Mouse (Mus musculus) hindbrain, embryonic 16.5 days (tissue): ENCODE data around the gene Plekhm1. TPM values are rescaled to one million over a fixed set of nuclear protein-coding genes. Genes with fewer than 3 reads are reported as not detected.
"Not testable (repeated sequence)": the region's sequence is repeated elsewhere in the genome, so short reads cannot be mapped to it uniquely, and the experiment has no call there.

Experiments
- ATAC-seq: fragments of 200-750 bp; cut with Nextera tagmentation; 2 replicates; pipeline ENCODE4 v1.8.0; 2017; ENCODE audit warnings: moderate TSS enrichment, moderate library complexity
- H3K27ac ChIP-seq: fragments of 300-500 bp; sonication (generic); 2 replicates; pipeline ENCODE4 v1.5.1; 2014; ENCODE audit warnings: low read depth, mild to moderate bottlenecking, control low read depth, low read length, moderate library complexity
- H3K27me3 ChIP-seq: fragments of 300-500 bp; sonication (generic); replicated peaks from 2 replicates; pipeline ENCODE4 v1.6.1; 2014; ENCODE audit warnings: low read length; ENCODE audit not compliant: control insufficient read depth, insufficient read depth
- H3K36me3 ChIP-seq: fragments of 300-500 bp; sonication (generic); 2 replicates; pipeline ENCODE4 v1.6.1; 2014; ENCODE audit warnings: mild to moderate bottlenecking, low read length, moderate library complexity, mixed read lengths; ENCODE audit not compliant: control insufficient read depth, insufficient read depth
- H3K4me1 ChIP-seq: fragments of 300-500 bp; sonication (generic); 2 replicates; pipeline ENCODE4 v1.6.1; 2014; ENCODE audit warnings: low read depth, low read length; ENCODE audit not compliant: control insufficient read depth, insufficient read depth
- H3K4me2 ChIP-seq: fragments of 300-500 bp; sonication (generic); 2 replicates; pipeline ENCODE4 v1.6.1; 2014; ENCODE audit warnings: mild to moderate bottlenecking, low read length, control low read depth, moderate library complexity
- H3K4me3 ChIP-seq: fragments of 300-500 bp; sonication (generic); 2 replicates; pipeline ENCODE4 v1.5.1; 2014; ENCODE audit warnings: mild to moderate bottlenecking, low read length, control low read depth, moderate library complexity
- H3K9ac ChIP-seq: fragments of 300-500 bp; sonication (generic); 2 replicates; pipeline ENCODE4 v1.6.1; 2014; ENCODE audit warnings: low read depth, mild to moderate bottlenecking, control low read depth, low read length, moderate library complexity
- H3K9me3 ChIP-seq: fragments of 300-500 bp; sonication (generic); 2 replicates; pipeline ENCODE4 v1.6.1; 2014; ENCODE audit warnings: mild to moderate bottlenecking, low read length, moderate library complexity; ENCODE audit not compliant: control insufficient read depth
- whole genome bisulfite sequencing: fragments of 180-500 bp; shearing (Covaris S2); extraction: QIAGEN DNeasy Blood & Tissue Kit; methylation state at CpG from one replicate; pipeline ENCODE4 v1.1.7; 2014; 5-methylcytosine and 5-hydroxymethylcytosine counted together
- polyA plus RNA-seq: library from polyadenylated mRNA; unstranded; fragments of >200 nt; fragmentation: Nextera tagmentation; extraction: Ambion mirVana; gene quantifications from 2 replicates; pipeline ENCODE4 v1.2.1, GENCODE M21; 2015

The Plekhm1 gene
- polyA plus RNA-seq = 7.2 and 9.6 TPM in 2 replicates

DNA sequence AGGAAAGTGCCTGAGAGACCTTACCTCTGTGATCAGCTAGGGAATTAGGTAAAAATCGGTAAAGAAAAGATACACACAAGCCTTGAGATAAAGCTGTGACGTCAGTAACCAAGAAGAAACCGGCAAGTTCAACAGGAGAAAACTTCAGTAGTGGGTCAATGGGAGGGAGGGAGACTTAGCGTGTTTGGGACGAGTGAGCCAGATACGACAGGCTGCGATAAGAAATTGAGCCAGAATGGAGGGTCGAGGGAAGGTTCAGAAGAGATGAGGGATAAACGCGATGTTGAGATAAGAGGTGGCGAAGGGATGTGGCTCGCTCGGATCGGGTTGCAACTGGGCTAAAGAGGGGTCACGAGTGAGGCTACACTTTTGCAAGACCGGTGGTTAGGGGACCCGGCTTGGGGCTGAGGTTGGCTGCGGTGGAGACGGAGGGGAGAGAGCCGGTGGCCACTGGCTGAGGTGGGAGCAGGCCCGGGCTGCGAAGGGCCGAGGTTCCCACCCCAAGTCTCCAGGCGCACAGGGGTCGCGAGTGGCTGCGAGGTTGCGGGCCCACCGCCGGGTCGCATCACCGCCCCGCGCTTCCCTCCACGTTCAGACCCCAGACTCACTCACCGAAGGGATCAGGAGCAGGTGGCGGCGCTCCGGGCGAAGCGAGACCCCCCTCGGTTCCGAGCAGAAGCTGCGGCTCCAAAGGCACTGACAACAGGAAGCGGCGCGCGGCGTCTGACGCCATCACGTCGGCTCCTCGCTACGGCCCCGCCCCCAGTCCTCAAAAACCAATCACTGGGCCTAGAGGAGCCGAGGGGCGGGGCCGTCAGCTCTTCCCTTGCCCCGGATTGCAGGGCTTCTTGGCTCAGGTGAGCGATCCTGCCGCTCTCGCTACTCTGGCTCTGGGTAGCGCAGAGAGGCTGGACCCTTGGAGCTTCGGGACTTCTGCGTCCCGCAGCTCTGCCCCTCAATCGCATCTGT lies at the start of gene Plekhm1:
Gene Plekhm1 (minus strand): TSS at position 707 of the 969 bp plus-strand sequence.
- Histone ChIP-seq H3K4me1 (peaks cover 14% of the 10 kb centered on the region), H3K36me3 (no peaks in the 10 kb centered on the region), H3K27ac (peak within 1 kb of the TSS; percentile 78), H3K4me3 (peak within 1 kb of the TSS; percentile 83), H3K9me3 (no peaks in the 10 kb centered on the region), H3K27me3 (no peaks in the 10 kb centered on the region), H3K9ac (peak within 1 kb of the TSS; percentile 85), H3K4me2 (peak within 1 kb of the TSS; percentile 92)
- under 1% methylated on average over 46 of the region's 67 CpGs for WGBS
- ATAC-seq = peak; percentile 99

DNA sequence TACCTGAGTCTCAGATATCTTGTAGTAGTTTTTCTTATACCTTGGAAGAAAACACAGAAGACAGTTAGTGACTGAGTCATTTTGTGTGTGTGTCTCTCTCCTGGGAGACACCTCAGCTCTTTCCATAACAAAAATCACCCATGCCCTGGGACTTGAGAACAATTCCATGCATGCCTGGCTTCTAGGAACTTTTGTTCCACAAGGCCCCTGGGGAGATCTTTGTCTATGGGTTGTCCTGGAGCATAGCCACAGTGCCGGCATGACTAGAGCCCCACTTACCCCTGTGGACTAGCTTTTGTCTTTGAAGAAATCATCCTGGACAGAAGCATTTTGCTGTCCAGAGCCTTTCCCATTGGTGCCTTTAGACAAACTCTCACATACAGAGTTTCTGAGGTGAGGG lies 38.6 kb upstream of the Plekhm1 start:
- not testable (repeated sequence) for H3K9me3 ChIP-seq, H3K27ac ChIP-seq, H3K4me1 ChIP-seq, H3K4me3 ChIP-seq, H3K9ac ChIP-seq, H3K4me2 ChIP-seq, H3K27me3 ChIP-seq, H3K36me3 ChIP-seq, ATAC-seq
- 42% methylated on average over 1 of the region's 1 CpGs for WGBS

DNA sequence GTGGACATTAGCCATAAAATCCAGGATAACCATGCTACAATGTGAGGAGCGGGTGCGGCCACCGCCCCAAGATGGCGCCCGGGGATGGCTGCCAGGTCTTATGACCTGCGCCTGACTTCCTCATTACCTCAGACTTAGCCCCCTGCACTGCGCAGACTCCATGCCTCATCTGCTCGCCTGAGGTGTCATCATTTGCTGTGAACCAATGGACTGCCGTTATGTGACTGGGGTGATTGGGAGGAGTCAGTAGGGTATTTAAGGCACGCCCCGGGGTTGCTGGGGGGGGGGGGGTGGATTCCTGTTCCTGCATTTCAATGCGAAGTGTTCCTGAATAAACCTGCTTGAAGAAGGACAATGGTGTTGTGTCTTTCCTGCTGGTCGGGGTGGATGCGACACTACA lies 37.2 kb upstream of the Plekhm1 start:
- H3K9ac ChIP-seq, H3K4me3 ChIP-seq, ATAC-seq, H3K4me2 ChIP-seq, H3K27ac ChIP-seq, H3K36me3 ChIP-seq, H3K9me3 ChIP-seq, H3K4me1 ChIP-seq, H3K27me3 ChIP-seq: not testable (repeated sequence)
- WGBS = 90% methylated on average over 14 of the region's 14 CpGs

DNA sequence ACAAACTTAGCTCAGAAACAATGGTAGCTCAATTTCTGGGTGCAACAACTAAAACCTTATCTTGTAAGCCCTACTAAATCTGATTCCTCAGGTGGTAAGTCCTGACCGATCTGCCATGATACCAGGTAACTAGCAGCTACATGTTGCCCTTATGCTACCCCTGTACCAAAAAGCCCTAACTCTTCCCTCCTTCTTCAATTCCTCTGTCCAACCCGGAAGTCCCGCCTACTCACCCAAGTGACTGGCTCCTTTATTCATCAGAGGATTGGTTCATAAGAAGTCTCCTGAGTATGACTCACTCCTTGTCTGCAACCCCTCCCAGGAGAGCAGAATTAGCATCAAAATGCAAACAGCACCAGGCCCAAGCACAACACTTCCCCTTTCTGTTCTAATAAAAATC lies 31.2 kb upstream of the Plekhm1 start:
- H3K4me3 ChIP-seq = no peak overlapping the region
- WGBS = 93% methylated on average over 3 of the region's 3 CpGs

DNA sequence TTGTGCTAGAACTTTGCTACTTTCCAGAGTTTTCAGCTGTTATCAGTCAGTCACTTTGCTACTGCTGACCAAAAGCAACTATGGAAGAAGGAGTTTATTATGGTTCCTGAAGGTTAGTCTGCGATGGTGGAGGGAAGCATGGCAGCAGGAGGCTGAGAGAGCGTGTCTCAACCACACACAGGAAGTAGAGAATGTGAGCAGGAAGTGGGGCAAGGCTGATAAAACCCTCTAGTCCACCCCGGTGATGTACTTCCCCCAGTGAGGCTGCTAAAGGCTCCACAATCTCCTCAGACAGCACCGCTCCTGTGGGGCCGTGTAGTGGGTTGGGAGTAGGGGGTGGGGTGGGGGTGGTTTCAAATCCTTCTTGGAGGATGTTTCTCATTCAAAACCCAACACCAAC lies 23.8 kb upstream of the Plekhm1 start:
- Histone ChIP-seq H3K4me1 (no peaks in the 10 kb centered on the region), H3K27ac (no peak overlapping the region), H3K4me2 (no peak overlapping the region), H3K4me3 (no peak overlapping the region), H3K9me3 (no peaks in the 10 kb centered on the region), H3K9ac (no peak overlapping the region), H3K27me3 (no peaks in the 10 kb centered on the region), H3K36me3 (no peaks in the 10 kb centered on the region)
- 96% methylated on average over 5 of the region's 5 CpGs for WGBS
- ATAC-seq = no peak

More for the DNA sequence above, 31.2 kb upstream of the Plekhm1 start:
- no peaks in the 10 kb centered on the region for H3K4me1 ChIP-seq
- no peak overlapping the region for H3K4me2 ChIP-seq
- no peaks in the 10 kb centered on the region for H3K36me3 ChIP-seq
- H3K27me3 ChIP-seq = no peaks in the 10 kb centered on the region
- no peak for ATAC-seq
- no peaks in the 10 kb centered on the region for H3K9me3 ChIP-seq
- H3K9ac ChIP-seq = no peak overlapping the region
- no peak overlapping the region for H3K27ac ChIP-seq

DNA sequence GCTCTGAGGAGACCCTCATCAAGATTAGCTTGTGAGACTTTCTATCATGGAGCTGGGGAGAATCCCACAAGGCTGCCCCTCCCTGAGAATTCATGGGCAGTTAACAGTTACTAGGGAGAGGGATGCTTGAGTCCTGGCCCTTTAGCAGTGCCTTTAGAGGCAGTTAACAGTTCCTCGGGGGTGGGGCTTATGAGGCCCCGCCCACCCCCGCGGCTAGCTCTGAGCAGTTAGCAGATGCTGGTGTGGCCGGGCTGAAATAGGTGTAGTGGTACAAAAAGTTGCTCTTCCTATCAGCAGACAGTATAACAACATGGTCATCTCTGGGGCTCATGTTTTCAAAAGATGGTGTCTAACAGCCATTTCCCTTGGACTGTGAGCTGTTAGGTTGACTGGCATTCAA lies 12.5 kb upstream of the Plekhm1 start:
- no peaks in the 10 kb centered on the region for H3K4me1 ChIP-seq
- no peaks in the 10 kb centered on the region for H3K36me3 ChIP-seq
- no peak for ATAC-seq

DNA sequence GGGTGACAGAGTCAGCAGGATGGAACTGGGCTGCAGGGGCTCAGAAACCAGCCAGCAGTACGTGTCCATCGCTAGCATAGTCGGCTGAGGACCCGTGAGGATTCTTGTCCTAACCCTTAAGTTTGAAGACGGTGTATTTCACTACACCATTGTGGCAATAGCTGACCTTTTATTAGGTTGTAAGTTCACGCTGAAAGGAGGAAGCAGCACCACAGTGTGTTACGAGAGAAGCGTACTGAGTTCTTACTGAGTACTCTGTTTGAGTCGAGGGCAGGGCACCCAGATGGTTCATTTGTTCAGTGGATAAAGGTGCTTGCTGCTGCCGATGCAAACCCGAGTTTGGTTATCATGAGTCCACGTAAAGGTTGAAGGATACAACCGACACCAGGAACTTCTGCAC lies 7.2 kb upstream of the Plekhm1 start:
- H3K27ac ChIP-seq = no peak overlapping the region
- H3K4me1 ChIP-seq = no peaks in the 10 kb centered on the region
- no peak overlapping the region for H3K9ac ChIP-seq
- H3K36me3 ChIP-seq = no peaks in the 10 kb centered on the region
- H3K4me2 ChIP-seq = no peak overlapping the region
- no peak for ATAC-seq
- H3K9me3 ChIP-seq = no peaks in the 10 kb centered on the region
- no peak overlapping the region for H3K4me3 ChIP-seq
- 83% methylated on average over 13 of the region's 13 CpGs for WGBS
- no peaks in the 10 kb centered on the region for H3K27me3 ChIP-seq

More for the DNA sequence above, 12.5 kb upstream of the Plekhm1 start:
- H3K4me2 ChIP-seq = no peak overlapping the region
- WGBS = 35% methylated on average over 5 of the region's 5 CpGs
- H3K27me3 ChIP-seq = no peaks in the 10 kb centered on the region
- H3K9ac ChIP-seq = no peak overlapping the region
- H3K27ac ChIP-seq = no peak overlapping the region
- no peak overlapping the region for H3K4me3 ChIP-seq
- H3K9me3 ChIP-seq = no peaks in the 10 kb centered on the region

DNA sequence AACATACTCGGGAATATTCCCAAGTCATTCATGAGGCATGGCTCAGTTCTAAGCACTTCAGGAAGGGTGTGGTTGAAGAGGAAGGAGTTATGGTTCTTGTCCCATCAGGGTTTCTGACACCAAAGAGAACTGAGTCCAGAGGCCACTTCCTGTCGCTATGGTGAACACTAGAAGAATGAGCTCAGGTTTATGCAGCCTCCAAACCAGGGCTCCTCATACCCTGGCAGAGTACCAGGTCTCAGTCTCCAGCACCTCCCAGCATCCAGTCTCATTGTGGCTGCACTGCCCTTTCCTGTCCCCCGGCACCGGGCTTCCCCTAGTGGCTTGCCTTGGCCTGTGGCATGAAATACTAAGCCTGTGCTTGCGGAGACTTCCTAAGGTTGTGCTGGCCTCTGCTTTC lies 6.7 kb upstream of the Plekhm1 start:
- Histone ChIP-seq H3K27ac (no peak overlapping the region), H3K4me1 (no peaks in the 10 kb centered on the region), H3K9me3 (no peaks in the 10 kb centered on the region), H3K4me2 (no peak overlapping the region), H3K36me3 (no peaks in the 10 kb centered on the region), H3K4me3 (no peak overlapping the region), H3K9ac (no peak overlapping the region), H3K27me3 (no peaks in the 10 kb centered on the region)
- WGBS = 79% methylated on average over 5 of the region's 5 CpGs
- no peak for ATAC-seq

DNA sequence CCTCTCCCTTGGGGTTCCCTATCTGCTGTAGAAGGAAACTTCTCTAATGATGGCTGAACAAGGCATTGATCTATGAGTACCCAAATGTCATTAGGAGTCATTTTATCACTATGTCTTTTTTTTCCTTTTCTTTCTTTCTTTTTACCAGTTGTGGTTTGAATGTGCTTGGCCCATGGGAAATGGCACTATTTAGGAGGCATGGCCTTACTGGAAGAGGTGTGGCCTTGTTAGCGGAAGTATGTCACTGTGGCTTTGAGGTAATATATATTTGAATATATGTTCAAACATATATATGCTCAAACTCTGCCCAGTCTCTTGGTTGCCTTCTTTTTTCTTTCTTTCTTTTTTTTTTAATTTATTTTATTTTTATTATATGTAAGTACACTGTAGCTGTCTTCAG lies 1.0 kb upstream of the Plekhm1 start:
- Histone ChIP-seq H3K9ac (no peak overlapping the region), H3K4me2 (no peak overlapping the region), H3K36me3 (no peaks in the 10 kb centered on the region), H3K27me3 (no peaks in the 10 kb centered on the region), H3K4me3 (no peak overlapping the region), H3K9me3 (no peaks in the 10 kb centered on the region), H3K4me1 (peaks cover 14% of the 10 kb centered on the region), H3K27ac (no peak overlapping the region)
- no peak for ATAC-seq
- WGBS = 87% methylated on average over 1 of the region's 1 CpGs
